Mouse (Mus musculus): Measurements from ENCODE around the gene Styxl1. TPM values are rescaled to one million over a fixed set of nuclear protein-coding genes. Genes with fewer than 3 reads are reported as not detected.

The Styxl1 gene
- total and polyA plus RNA-seq, 3 experiments = 0.17 TPM; not detected in 2

DNA sequence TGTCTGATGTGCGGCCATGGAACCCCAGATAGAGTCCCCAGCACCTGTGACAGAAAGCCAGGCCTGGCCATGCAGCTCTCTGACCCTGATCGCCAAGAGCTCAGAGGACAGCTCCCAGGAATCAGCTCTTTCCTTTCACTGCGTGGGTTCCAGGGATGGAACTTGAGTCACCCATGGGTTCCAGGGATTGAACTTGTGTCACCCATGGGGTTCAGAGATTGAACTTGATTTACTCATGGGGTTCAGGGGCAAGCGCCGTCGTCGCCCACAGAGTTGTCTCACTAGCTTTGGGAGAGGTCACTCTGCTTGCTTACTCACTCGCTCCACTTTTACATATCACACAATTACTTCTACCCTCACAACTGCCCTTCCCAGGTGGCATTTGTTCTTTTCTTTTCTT lies 57.1 kb downstream of the Styxl1 start:
- H3K4me1 ChIP-seq (ENCODE audit: control insufficient read depth in 1 of 2, insufficient read depth in 2 of 2, low read length in 2 of 2) = no peaks in the 10 kb centered on the region

DNA sequence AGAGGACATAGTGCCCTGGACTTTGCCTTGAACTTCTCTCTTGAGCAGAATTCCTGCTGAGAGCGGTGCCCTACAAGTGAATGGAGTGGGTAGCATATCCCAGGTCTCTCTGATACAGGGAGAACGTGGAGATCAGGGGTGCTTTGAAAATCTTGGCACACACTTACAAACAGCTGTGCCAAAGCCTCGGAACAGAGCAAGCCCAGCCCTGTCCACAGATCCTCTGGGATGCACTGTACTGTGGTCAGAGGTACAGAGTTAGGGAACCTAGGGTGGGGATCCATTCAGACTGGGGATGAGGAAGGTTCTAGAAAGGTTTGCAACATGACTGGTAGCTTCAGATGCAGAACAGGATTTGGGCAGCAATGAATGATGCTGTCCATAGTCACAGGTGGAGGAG lies 58.1 kb downstream of the Styxl1 start:
- Histone ChIP-seq H3K4me1 (ENCODE audit: control insufficient read depth in 1 of 2, insufficient read depth in 2 of 2, low read length in 2 of 2) (no peaks in the 10 kb centered on the region), H3K27me3 (ENCODE audit: control insufficient read depth in 1 of 2, insufficient read depth in 2 of 2, low read length in 2 of 2) (no peaks in the 10 kb centered on the region), H3K36me3 (ENCODE audit: control insufficient read depth in 1 of 2, insufficient read depth in 2 of 2, low read length in 2 of 2) (no peaks in the 10 kb centered on the region; a peak in 2 of 4 replicates), H3K9me3 (replicated peaks; ENCODE audit: insufficient read depth, low read length) (no peaks in the 10 kb centered on the region), H3K9ac (ENCODE audit: control insufficient read depth, low read depth, low read length, poor library complexity, severe bottlenecking) (no peak overlapping the region), H3K79me2 (ENCODE audit: control insufficient read depth, insufficient read depth, low read length, poor library complexity) (no peaks in the 10 kb centered on the region), H3K27ac (ENCODE audit: control insufficient read depth, low read depth, low read length) (no peak overlapping the region), H3K4me3 (ENCODE audit: control insufficient read depth in 1 of 2, insufficient read depth in 1 of 2, low read depth in 2 of 2, low read length in 2 of 2) (no peak overlapping the region)
- TF ChIP-seq MAZ (IDR thresholded peaks at IDR 0.05; ENCODE audit: low read depth, low read length) (no peak), POLR2AphosphoS2 (IDR thresholded peaks at IDR 0.05; ENCODE audit: low read length) (no peak), MEF2A (IDR thresholded peaks at IDR 0.05; ENCODE audit: extremely low read depth, insufficient replicate concordance, low read depth, low read length, poor library complexity, severe bottlenecking) (no peak)
- DNase-seq (ENCODE audit: low read depth, low spot score) = no peak

More for the DNA sequence above, 57.1 kb downstream of the Styxl1 start:
- Histone ChIP-seq H3K27me3 (ENCODE audit: control insufficient read depth in 1 of 2, insufficient read depth in 2 of 2, low read length in 2 of 2) (no peaks in the 10 kb centered on the region), H3K36me3 (ENCODE audit: control insufficient read depth in 1 of 2, insufficient read depth in 2 of 2, low read length in 2 of 2) (no peaks in the 10 kb centered on the region; a peak in 2 of 4 replicates), H3K4me3 (ENCODE audit: control insufficient read depth in 1 of 2, insufficient read depth in 1 of 2, low read depth in 2 of 2, low read length in 2 of 2) (no peak overlapping the region), H3K9me3 (replicated peaks; ENCODE audit: insufficient read depth, low read length) (no peaks in the 10 kb centered on the region), H3K27ac (ENCODE audit: control insufficient read depth, low read depth, low read length) (no peak overlapping the region), H3K9ac (ENCODE audit: control insufficient read depth, low read depth, low read length, poor library complexity, severe bottlenecking) (no peak overlapping the region), H3K79me2 (ENCODE audit: control insufficient read depth, insufficient read depth, low read length, poor library complexity) (no peaks in the 10 kb centered on the region)
- TF ChIP-seq SMC3 (IDR thresholded peaks at IDR 0.05; ENCODE audit: low read depth, low read length) = no peak
- TF ChIP-seq CTCF (IDR thresholded peaks at IDR 0.05 in 2 of 3, conservative IDR thresholded peaks at IDR 0.05 in 1 of 3; ENCODE audit: control insufficient read depth in 1 of 3, insufficient read depth in 1 of 3, low read depth in 2 of 3, low read length in 3 of 3, poor library complexity in 1 of 3, severe bottlenecking in 1 of 3) = no peak
- DNase-seq (ENCODE audit: low read depth, low spot score) = no peak

DNA sequence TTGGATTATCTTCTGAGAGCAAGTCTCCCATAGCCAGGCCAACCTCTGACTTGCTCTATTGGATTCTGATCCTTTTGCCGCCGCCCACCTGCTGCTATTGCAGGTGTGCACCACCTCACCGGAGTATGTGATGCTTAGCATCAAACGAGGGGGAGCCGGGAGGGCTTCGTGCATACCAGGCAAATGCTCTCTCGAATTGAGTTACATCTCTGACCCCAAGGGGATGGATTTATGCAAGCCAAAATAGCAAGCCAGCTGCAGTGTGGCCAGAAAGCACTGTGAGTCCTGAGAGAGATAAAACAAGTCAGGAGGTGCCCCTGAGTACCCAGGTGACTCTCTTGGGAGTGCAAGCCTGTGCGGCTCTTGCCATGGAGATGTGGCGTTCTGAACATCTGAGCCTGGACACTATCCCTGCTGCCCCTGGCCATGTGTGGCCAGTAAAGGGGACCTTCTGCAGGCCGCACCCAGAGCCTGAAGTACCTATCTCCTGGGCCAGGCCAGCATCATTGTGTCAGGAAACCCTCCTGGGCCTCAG lies 58.5 kb downstream of the Styxl1 start:
- Histone ChIP-seq H3K27me3 (ENCODE audit: control insufficient read depth in 1 of 2, insufficient read depth in 2 of 2, low read length in 2 of 2) (no peaks in the 10 kb centered on the region), H3K9me3 (replicated peaks; ENCODE audit: insufficient read depth, low read length) (no peaks in the 10 kb centered on the region), H3K27ac (ENCODE audit: control insufficient read depth, low read depth, low read length) (no peak overlapping the region), H3K4me3 (ENCODE audit: control insufficient read depth in 1 of 2, insufficient read depth in 1 of 2, low read depth in 2 of 2, low read length in 2 of 2) (no peak overlapping the region), H3K4me1 (ENCODE audit: control insufficient read depth in 1 of 2, insufficient read depth in 2 of 2, low read length in 2 of 2) (peaks cover 0 to 1% of the 10 kb centered on the region in 2 experiments; a peak in 1 of 4 replicates), H3K9ac (ENCODE audit: control insufficient read depth, low read depth, low read length, poor library complexity, severe bottlenecking) (no peak overlapping the region), H3K36me3 (ENCODE audit: control insufficient read depth in 1 of 2, insufficient read depth in 2 of 2, low read length in 2 of 2) (peaks cover 0 to under 1% of the 10 kb centered on the region in 2 experiments; a peak in 3 of 4 replicates), H3K79me2 (ENCODE audit: control insufficient read depth, insufficient read depth, low read length, poor library complexity) (no peaks in the 10 kb centered on the region)
- no peak for TF ChIP-seq GATA1 (IDR thresholded peaks at IDR 0.05; ENCODE audit: low read depth, low read length)
- no peak for TF ChIP-seq TCF12 (IDR thresholded peaks at IDR 0.05; ENCODE audit: low read depth, low read length)
- TF ChIP-seq USF1 (IDR thresholded peaks at IDR 0.05; ENCODE audit: low read depth, low read length) = no peak
- TF ChIP-seq NRF1 (IDR thresholded peaks at IDR 0.05; ENCODE audit: insufficient read depth, low read depth, low read length, poor library complexity, severe bottlenecking) = no peak
- TF ChIP-seq ZMIZ1 (IDR thresholded peaks at IDR 0.05; ENCODE audit: low read depth, low read length) = no peak
- TF ChIP-seq ZNF384 (IDR thresholded peaks at IDR 0.05; ENCODE audit: low read depth, low read length) = no peak
- TF ChIP-seq TBP (IDR thresholded peaks at IDR 0.05; ENCODE audit: low read depth, low read length) = no peak
- no peak for TF ChIP-seq SIN3A (IDR thresholded peaks at IDR 0.05; ENCODE audit: low read length)
- TF ChIP-seq MAX (IDR thresholded peaks at IDR 0.05; ENCODE audit: low read length) = no peak
- TF ChIP-seq JUND (IDR thresholded peaks at IDR 0.05; ENCODE audit: low read depth, low read length) = no peak
- no peak for DNase-seq (ENCODE audit: low read depth, low spot score)

Data from MEL (cell line).